Mouse (Mus musculus): ENCODE measurements around the gene Rnf220. TPM values are rescaled to one million over a fixed set of nuclear protein-coding genes. Genes with fewer than 3 reads are reported as not detected.

The Rnf220 gene
- total and polyA plus RNA-seq, 3 experiments, result 64.4 to 117 (median 86.8) TPM

DNA sequence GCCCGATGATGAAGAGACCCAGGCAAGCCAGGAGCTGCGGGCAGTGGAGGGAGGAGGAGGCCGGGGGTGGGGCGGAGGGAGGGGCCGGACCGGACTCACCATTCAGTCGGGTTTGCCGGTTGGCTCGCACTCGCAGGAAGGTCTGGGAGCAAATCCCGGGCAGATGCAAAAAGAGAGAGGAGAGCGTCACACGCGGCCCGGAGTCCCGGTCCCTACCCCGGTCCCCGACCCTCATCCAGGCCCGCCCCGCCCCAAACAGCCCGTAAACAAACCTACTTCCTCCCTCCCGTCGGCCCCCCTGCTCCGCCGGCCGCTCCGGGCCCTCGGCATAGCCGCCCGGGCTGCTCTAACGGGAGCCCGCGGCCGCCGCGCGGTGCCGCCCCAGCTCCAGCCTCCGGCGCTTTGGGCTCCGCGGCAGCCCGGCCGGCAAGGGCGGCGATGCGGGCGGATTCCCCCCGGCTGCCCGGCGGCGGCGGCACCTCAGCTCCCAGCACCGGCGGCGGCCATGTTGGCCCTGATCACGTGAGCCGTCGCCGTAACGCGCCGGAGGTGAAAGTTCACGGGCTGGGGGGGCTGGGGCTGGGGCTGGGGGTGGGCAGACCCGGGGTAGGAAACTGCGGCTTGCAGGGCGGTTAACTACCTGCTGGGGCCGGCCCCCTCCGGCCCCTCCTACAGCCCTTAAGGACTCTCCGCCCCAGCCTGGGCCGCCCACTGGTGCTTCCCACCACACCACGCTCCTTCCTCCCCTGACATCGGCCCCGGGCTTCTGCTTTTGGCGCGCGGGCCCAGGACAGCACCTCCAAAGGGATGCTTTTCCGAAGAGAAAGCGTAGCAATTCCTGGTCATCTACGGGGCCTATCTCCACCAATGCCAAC is 207.7 kb downstream of the Rnf220 start:
- peak; percentile 57 for TF ChIP-seq CHD2 (IDR thresholded peaks at IDR 0.05; ENCODE audit: low read length)
- TF ChIP-seq JUND (conservative IDR thresholded peaks at IDR 0.05; ENCODE audit: low read depth, low read length), result no peak
- no peak for TF ChIP-seq ZKSCAN1 (IDR thresholded peaks at IDR 0.05; ENCODE audit: borderline replicate concordance, low read depth, low read length)
- peak; percentile 70 for TF ChIP-seq HCFC1 (IDR thresholded peaks at IDR 0.05; ENCODE audit: low read depth, low read length)
- TF ChIP-seq POLR2A (IDR thresholded peaks at IDR 0.05; ENCODE audit: low read depth, low read length), result peak; percentile 83
- TF ChIP-seq NELFE (IDR thresholded peaks at IDR 0.05; ENCODE audit: low read depth, low read length), result peak; percentile 78
- no peak for TF ChIP-seq MAFK (IDR thresholded peaks at IDR 0.05; ENCODE audit: insufficient replicate concordance, low read length)
- peak; percentile 30 for TF ChIP-seq ZMIZ1 (IDR thresholded peaks at IDR 0.05; ENCODE audit: low read depth, low read length)
- TF ChIP-seq NRF1 (IDR thresholded peaks at IDR 0.05; ENCODE audit: low read depth, low read length), result peak; percentile 63; the same call in 1 of the 2 replicates
- peak; percentile 87 for TF ChIP-seq USF1 (IDR thresholded peaks at IDR 0.05; ENCODE audit: low read depth, low read length)
- TF ChIP-seq UBTF (IDR thresholded peaks at IDR 0.05; ENCODE audit: low read depth, low read length), result peak; percentile 81; the same call in 1 of the 2 replicates
- TF ChIP-seq KAT2A (IDR thresholded peaks at IDR 0.05; ENCODE audit: insufficient replicate concordance, low read length), result peak; percentile 82; the same call in 1 of the 2 replicates
- TF ChIP-seq BHLHE40 (IDR thresholded peaks at IDR 0.05; ENCODE audit: low read depth, low read length), result peak; percentile 81
- TF ChIP-seq EP300 (IDR thresholded peaks at IDR 0.05; ENCODE audit: low read length), result no peak
- TF ChIP-seq POLR2AphosphoS2 (IDR thresholded peaks at IDR 0.05; ENCODE audit: low read depth, low read length), result no peak
- 0 out of 2 replicates have a peak, but pooled peaks have one; percentile 21 for TF ChIP-seq MAX (IDR thresholded peaks at IDR 0.05; ENCODE audit: low read length)
- no peak for TF ChIP-seq SMC3 (IDR thresholded peaks at IDR 0.05; ENCODE audit: low read depth, low read length)
- peak; percentile 65 for TF ChIP-seq TBP (conservative IDR thresholded peaks at IDR 0.05; ENCODE audit: low read depth, low read length)
- peak; percentile 14; the same call in 1 of the 2 replicates for TF ChIP-seq MXI1 (IDR thresholded peaks at IDR 0.05; ENCODE audit: low read depth, low read length)
- peak; percentile 64 for TF ChIP-seq MAZ (IDR thresholded peaks at IDR 0.05; ENCODE audit: low read depth, low read length)
- peak; percentile 41; the same call in 1 of the 2 replicates for TF ChIP-seq USF2 (conservative IDR thresholded peaks at IDR 0.05; ENCODE audit: low read depth, low read length)
- no peak for TF ChIP-seq PAX5 (IDR thresholded peaks at IDR 0.05; ENCODE audit: low read length)
- 0 out of 2 replicates have a peak, but pooled peaks have one; percentile 41 for TF ChIP-seq MEF2A (IDR thresholded peaks at IDR 0.05; ENCODE audit: borderline replicate concordance, low read depth, low read length)
- TF ChIP-seq ETS1 (conservative IDR thresholded peaks at IDR 0.05; ENCODE audit: low read depth, low read length), result no peak
- no peak for TF ChIP-seq JUN (IDR thresholded peaks at IDR 0.05; ENCODE audit: insufficient read depth, low read depth, low read length)
- no peak for TF ChIP-seq ZNF384 (IDR thresholded peaks at IDR 0.05; ENCODE audit: low read depth, low read length)
- no peak for TF ChIP-seq ZC3H11A (IDR thresholded peaks at IDR 0.05; ENCODE audit: low read depth, low read length)
- TF ChIP-seq SIN3A (IDR thresholded peaks at IDR 0.05; ENCODE audit: low read length), result peak; percentile 82; the same call in 1 of the 2 replicates
- peak; percentile 59; the same call in 1 of the 2 replicates for TF ChIP-seq TCF12 (IDR thresholded peaks at IDR 0.05; ENCODE audit: low read depth, low read length)
- no peak for TF ChIP-seq IRF4 (IDR thresholded peaks at IDR 0.05; ENCODE audit: low read depth, low read length)
- no peak for TF ChIP-seq E2F4 (IDR thresholded peaks at IDR 0.05; ENCODE audit: insufficient replicate concordance, low read depth, low read length)
- peak; percentile 17; the same call in 1 of the 2 replicates for TF ChIP-seq ELF1 (IDR thresholded peaks at IDR 0.05; ENCODE audit: low read depth, low read length)
- peak overlapping the region; percentile 66 to 82 (median 66) for H3K4me3 ChIP-seq (replicated peaks in 1 of 3; ENCODE audit: low read depth in 2 of 3, low read length in 2 of 3, poor library complexity in 1 of 3)
- H3K9ac ChIP-seq (ENCODE audit: insufficient read depth, low read depth), result peak overlapping the region; percentile 72
- peak overlapping the region; percentile 58 for H3K27ac ChIP-seq (ENCODE audit: insufficient read depth, low read depth)
- peak overlapping the region; percentile 45 for H3K4me2 ChIP-seq (ENCODE audit: insufficient read depth, low read depth, poor library complexity, severe bottlenecking)
- dilution Hi-C loops (cut with MboI; ENCODE audit: extremely low pct_ligation_motif_present, extremely low pct_unique_long_range_greater_than_20kb, low sequenced_read_pairs), result no loop called here
- in situ Hi-C loops (cut with MboI; ENCODE audit: low pct_ligation_motif_present, low pct_unique_long_range_greater_than_20kb, low sequenced_read_pairs), result no loop called here
- DNase-seq (ENCODE audit: extremely low read depth), result peak; percentile 89
- peaks cover 2 to 39% of the 10 kb centered on the region in 2 experiments; a peak in 3 of 4 replicates for H3K4me1 ChIP-seq (ENCODE audit: control insufficient read depth in 1 of 2, insufficient read depth in 2 of 2)
- H3K9me3 ChIP-seq (replicated peaks; ENCODE audit: low read length), result no peaks in the 10 kb centered on the region
- peaks cover 34 to 39% of the 10 kb centered on the region in 2 experiments for H3K36me3 ChIP-seq (replicated peaks in 1 of 2; ENCODE audit: control insufficient read depth in 1 of 2, insufficient read depth in 1 of 2, low read length in 1 of 2)
- H3K79me2 ChIP-seq (replicated peaks; ENCODE audit: control insufficient read depth, extremely low read depth, insufficient read depth, poor library complexity, severe bottlenecking), result peaks cover 4% of the 10 kb centered on the region
- H3K27me3 ChIP-seq (replicated peaks), result no peaks in the 10 kb centered on the region

All from CH12.LX (cell line).